Mouse (Mus musculus) embryo, embryonic 9.5 days (tissue): ENCODE measurements around the gene Ankfy1.

ENCODE experiments used
- DNase-seq: peaks from one replicate; pipeline ENCODE4 v3.0.0-alpha.2; 2017; ENCODE audit errors: extremely low spot score

The Ankfy1 gene

DNA sequence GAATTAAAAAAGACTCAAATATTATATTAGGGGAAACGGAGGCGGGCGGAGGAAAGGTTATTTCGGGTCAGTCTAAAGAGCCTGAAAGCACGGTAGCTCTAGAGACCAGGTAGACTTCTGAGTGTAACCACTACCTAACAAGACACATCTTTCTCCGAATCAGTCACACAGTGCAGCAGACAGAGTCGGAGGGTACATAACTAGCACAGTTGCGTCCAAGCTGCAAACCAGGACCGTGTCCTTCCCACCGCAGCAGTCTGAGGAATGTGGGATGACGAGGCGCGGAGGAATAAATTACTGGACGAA is 105.3 kb downstream of the Ankfy1 start:
- no peak for DNase-seq

DNA sequence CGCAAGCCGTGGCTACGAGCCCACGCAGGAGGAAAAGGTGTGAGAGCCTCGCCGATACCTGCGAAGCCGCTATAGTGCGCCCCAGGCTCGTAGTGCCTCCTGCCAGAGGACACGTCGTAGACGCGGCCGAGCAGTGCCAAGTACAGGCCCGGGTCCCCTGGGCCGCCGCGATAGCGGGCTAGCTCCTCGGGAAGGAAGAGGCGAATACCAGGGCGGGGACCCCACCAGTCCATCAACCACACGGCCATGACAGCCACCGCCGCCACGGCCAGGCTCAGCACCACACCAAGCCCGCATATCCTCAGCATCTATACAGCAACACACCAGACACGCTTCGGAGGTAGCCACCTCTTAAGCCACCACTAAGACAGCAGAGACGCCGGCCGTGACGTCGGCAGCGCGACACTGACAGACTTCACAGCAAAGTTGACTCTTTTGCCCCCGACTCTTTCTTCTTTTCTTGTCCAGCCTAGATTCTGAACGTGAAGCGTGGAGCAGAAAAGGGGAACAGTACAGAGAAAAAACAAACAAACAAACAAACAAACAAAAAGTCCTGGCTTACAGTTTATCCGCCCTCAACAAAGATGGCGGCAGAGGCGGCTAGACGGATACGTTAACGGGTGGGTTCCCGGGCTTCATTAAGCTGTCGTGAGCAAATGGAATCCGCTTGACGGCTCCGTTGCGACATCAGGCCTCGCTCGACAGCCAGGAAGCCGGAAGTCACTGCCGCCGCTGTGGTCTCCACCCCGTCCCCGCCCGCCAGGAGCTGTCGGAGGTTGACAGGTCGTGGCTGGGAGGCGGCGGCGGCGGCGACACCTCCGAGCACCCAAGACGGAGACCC is 105.9 kb downstream of the Ankfy1 start, which contains the start of the genes Cyb5d2 and Zzef1:
TSS of gene Cyb5d2 (minus strand) at position 688 of the 841 bp plus-strand sequence.
TSS of gene Zzef1 (plus strand) at position 772 of the 841 bp plus-strand sequence.
- DNase-seq: peak; percentile 88

DNA sequence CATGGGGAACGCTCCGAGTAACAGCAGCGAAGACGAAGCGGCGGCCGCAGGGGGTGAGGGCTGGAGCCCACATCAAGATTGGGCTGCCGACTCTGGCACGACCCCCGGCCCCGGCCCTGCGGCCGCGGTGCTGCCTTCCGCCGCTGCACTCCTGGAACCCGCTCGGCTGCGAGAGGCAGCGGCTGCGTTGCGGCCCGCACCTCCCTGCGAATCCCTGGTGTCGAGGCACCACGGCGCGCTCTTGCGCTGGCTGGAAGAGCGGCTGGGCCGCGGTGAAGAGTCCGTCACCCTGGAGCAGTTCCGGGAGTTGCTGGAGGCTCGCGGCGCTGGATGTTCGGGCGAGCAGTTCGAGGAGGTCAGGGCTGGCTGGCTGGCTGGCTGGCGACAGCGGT is 106.5 kb downstream of the Ankfy1 start:
- DNase-seq: no peak

DNA sequence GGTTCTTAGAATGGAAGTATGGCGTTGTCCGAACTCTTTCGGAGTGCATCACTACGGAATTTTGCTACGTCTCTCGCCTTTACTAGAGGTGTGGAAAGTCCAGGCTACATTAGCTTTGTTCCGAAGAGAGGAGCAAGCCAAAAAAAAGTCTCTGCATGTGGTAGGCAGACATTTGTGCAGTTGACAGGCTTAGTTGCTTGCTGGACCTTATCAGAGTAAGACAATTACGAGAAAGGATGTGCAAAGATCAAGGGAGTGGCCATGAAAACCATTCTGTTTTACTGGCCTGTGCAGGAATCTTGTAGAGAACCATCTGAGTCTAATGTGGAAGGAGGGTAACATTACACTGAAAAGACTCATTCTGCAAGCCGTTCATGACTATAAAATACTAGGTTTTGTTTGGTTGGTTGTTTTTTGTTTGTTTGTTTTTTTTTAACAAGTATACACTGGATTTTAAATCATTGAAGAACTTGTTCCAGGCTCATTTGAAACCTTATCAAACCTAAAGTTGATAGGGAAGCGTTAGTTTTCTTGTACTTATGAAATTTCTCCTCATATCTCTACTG is 107.0 kb downstream of the Ankfy1 start:
- no peak for DNase-seq

DNA sequence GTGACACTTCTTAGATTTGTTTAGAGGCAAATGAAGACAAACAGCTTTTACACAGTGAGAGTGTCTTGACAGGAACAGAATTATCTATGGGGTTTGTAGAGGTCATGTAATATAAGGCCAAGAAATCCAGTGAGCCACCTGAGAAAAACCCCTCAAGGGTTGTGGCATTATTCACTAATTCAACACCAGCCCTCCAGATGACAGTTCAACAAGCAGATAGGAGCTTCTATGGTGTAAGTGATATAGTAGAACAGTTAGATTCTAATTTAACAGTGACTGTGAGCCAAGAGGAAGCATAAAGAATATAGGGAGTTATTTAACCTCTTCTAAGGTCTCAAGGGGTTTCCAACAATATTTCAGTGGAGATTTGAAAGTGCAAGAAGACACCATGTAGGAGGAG is 108.3 kb downstream of the Ankfy1 start:
- DNase-seq: no peak

DNA sequence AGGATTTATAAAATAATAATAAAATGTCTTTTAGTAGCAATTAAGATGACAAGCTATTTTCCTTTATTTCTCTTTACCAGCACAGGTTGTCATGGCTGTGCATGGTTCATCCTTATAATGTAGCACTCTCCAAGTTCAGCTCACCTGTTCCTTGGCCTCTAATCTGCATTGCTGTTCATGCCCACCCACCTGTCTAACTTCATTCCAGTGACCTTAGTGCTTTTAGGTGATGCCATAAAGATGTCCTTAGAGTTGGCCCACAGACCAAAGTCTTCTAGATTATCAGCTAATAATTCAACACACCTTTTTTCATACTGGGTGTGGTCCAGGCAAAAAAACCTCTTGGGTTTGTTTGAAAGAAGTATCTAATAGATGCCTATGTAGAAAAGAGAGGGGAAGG is 111.4 kb downstream of the Ankfy1 start:
- no peak for DNase-seq

DNA sequence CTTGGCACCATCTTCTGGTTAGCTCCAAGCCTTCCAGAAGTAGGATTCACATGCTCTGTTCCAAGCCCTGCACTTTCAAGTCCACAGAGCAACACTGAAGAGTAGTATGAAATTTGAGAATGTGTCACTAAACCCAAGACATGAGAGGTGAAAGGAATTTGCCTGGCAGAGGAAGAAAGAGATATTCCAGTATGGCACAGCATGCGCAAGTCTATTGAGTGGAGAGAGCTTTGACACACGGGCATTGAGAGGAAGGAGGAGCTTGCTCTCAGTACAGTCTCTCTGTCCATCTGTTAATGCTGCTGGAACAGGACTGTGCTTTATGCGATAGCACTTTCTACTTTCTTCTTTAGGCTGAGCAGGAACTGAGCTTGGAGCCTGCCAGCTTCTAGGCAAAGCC is 113.2 kb downstream of the Ankfy1 start:
- DNase-seq: no peak

DNA sequence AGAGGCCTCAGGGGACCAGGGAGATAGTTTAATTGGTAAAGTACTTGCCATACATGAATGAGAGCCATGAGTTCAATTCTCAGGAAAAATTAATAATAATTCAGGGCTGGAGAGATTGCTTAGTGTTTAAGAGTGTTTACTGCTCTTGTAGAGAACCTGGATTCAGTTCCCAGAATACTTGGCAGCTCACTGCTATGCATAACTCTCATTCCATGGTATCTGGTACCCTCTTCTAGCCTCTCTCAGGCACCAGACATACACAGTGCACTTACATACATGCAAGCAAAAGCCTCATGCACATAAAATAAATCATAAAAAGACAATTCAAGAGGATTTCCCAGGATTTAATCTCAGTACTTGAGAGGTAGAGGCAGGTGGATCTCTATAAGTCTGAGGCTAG is 114.8 kb downstream of the Ankfy1 start:
- DNase-seq: no peak

DNA sequence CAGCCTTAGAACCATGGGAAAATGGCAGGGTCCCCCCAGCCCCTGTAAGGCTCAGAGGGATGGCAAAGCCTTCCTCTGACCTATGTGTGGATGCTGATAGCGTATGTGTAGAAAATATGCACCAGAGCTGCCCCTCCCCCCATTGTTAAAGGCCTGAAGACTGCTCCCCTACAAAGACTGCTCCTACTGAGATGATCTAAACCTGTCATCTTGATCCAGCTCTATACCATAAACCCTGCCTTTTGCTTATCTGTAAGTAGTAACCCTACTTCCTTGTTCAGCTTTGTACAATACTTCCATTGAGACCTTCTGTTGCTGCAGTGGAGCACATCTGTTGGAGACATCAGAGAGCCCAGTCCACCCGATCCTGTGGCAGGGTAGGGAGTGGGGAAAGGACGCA is 115.4 kb downstream of the Ankfy1 start:
- DNase-seq: no peak

DNA sequence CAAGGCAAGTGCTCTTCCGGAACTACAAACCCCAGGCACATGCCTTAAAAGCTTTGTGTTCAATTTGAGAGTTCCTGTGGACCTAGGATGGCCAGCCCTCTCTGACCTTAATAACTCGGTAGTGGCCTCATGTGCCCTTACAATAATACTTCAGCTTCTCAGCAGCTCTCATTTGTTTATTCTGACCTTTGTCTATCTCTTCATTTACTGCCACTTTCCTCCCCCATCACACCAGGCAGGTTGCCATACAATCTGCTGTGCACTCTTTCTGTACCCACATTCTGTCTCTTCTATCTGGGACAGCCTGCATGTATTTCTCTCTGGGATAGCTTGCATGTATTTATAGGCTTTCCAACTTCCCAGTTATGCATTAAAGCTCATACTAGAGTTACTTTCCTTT is 116.8 kb downstream of the Ankfy1 start:
- DNase-seq: no peak

DNA sequence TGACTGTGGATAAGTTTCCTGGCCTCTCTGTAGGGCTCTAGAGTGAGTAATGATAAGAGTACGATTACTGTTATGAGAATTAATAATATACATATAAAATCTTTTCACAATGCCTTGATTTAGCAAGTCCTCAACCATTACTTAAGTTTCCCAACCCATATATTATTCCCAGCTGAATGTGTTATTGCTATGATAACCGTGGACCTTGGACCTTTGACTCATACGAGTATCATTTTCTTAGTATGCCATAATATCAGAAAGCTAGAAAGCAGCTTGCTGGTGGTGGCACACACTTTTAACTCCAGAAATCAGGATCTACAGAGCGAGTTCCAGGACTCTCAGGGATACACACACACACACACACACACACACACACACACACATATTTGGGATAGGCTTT is 118.2 kb downstream of the Ankfy1 start:
- no peak for DNase-seq

DNA sequence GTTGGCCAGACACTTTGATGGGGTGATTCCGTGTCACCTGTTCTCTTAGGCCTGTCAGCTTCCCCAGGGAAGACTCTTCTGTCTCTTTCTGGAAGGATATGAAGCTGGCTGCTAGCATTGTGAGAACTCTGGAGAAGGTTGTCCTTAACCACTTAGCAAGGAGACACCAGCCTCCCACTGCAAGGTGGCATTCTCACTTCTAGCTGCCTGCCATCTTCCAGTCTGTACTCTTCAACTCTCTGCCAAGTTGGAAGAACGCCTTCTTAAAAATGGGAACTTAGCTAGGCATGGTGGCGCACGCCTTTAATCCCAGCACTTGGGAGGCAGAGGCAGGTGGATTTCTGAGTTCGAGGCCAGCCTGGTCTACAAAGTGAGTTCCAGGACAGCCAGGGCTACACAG is 123.9 kb downstream of the Ankfy1 start:
- no peak for DNase-seq

DNA sequence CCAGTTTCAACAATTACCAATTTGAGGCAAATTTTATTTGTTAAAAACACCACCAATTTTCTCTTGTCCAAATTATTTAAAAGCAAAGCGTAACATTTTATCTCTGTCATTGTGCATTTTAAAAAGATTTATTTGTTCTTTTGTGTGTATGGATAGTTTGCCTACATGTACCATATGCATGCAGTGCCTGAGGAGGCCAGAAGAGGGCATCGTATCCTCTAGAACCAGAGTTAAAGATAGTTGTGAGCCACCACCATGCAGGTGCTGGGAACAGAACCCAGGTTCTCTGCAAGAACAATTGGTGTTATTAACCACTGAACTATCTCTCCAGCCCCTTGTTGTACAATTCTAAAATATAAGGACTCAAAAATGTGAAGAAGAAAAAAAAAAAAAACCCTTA is 124.4 kb downstream of the Ankfy1 start:
- no peak for DNase-seq

DNA sequence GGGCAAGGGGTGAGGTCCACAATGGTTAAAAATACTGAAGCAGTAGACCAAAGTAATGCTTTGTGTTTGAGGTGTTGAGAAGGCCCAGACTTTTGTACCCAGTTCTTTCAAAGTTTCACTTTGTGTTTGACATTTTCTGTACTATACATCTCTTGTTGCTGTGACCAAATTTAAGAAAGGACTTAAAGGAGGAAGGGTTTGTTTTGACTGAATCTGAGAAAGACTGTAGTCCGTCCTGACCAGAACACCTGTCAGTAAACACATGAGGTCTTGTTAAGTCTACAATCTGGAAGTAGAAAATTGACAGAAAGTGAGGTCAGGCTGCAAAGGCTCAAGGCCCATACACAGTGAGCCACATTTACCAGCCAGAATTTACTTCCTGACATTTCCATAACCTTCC is 127.1 kb downstream of the Ankfy1 start:
- DNase-seq: no peak

DNA sequence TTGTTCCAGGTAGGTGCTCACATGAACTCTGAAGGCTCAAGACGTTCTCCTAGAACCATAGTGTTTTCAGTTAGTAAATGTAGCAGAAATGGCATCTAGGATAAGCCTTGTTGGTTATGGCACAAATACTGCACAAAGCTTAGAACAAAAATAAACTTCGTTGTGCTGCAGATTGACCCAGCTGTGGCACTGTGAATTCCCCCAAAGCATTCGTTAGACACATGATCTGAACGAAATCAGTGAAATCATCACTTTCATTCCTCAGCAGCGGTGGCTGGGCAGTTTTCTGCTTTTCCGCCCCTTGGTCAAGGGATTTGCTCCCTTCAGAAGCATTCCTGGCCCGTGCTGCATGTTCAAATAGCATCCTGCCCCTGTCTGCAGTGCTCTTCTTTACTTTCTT is 128.3 kb downstream of the Ankfy1 start:
- no peak for DNase-seq

DNA sequence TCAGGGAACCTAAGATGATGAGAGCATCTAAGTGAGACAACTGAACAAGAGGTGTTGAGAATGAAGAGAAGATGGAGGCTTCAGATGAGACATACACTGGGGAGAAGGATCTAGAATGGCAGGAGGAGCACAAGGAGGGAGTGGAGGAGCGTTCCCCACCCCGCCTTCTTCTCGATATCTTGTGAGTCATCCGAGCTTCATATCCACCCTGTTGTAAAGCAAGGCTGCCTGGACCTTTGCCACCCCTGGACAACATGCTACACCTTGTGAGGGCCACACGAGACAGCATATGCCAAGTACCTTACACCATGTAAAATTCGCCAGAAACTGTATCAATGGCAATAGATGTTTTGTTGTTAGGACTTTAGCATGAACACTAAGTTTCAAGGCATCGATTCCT is 131.2 kb downstream of the Ankfy1 start:
- no peak for DNase-seq
